Mouse (Mus musculus) kidney, embryonic 16.5 days (tissue): ENCODE measurements around the gene Prr12. TPM values are rescaled to one million over a fixed set of nuclear protein-coding genes. Genes with fewer than 3 reads are reported as not detected.
A peak's percentile ranks its signal among the peaks of the same experiment; 100 is the strongest.

ENCODE experiments used
- ATAC-seq: fragments of 200-750 bp; cut with Nextera tagmentation; 2 replicates; pipeline ENCODE4 v1.8.0; 2017; ENCODE audit warnings: moderate TSS enrichment; ENCODE audit not compliant: low FRiP score, low TSS enrichment
- H3K27ac ChIP-seq: fragments of 300-500 bp; sonication (generic); 2 replicates; pipeline ENCODE4 v1.5.1; 2014; ENCODE audit warnings: low read length
- H3K27me3 ChIP-seq: fragments of 300-500 bp; sonication (generic); 2 replicates; pipeline ENCODE4 v1.6.1; 2014; ENCODE audit warnings: low read length, control low read depth, mixed read lengths; ENCODE audit not compliant: insufficient read depth
- H3K36me3 ChIP-seq: fragments of 300-500 bp; sonication (generic); 2 replicates; pipeline ENCODE4 v1.6.1; 2014; ENCODE audit warnings: low read length, control low read depth, mixed read lengths; ENCODE audit not compliant: insufficient read depth
- H3K4me1 ChIP-seq: fragments of 300-500 bp; sonication (generic); 2 replicates; pipeline ENCODE4 v1.6.1; 2014; ENCODE audit warnings: low read length, control low read depth, mixed read lengths; ENCODE audit not compliant: insufficient read depth
- H3K4me2 ChIP-seq: fragments of 300-500 bp; sonication (generic); replicated peaks from 2 replicates; pipeline ENCODE4 v1.6.1; 2014; ENCODE audit warnings: low read depth, low read length
- H3K4me3 ChIP-seq: fragments of 300-500 bp; sonication (generic); 2 replicates; pipeline ENCODE4 v1.5.1; 2014; ENCODE audit warnings: mild to moderate bottlenecking, low read length
- H3K9ac ChIP-seq: fragments of 300-500 bp; sonication (generic); replicated peaks from 2 replicates; pipeline ENCODE4 v1.6.1; 2014; ENCODE audit warnings: low read length
- H3K9me3 ChIP-seq: fragments of 300-500 bp; sonication (generic); 2 replicates; pipeline ENCODE4 v1.6.1; 2016; ENCODE audit warnings: low read length, control low read depth
- WGBS: fragments of 180-500 bp; shearing (Covaris S2); extraction: QIAGEN DNeasy Blood & Tissue Kit; methylation state at CpG from one replicate; pipeline ENCODE4 v1.1.7; 2014; 5-methylcytosine and 5-hydroxymethylcytosine counted together
- polyA plus RNA-seq: library from polyadenylated mRNA; unstranded; fragments of >200 nt; fragmentation: Nextera tagmentation; extraction: Ambion mirVana; gene quantifications from 2 replicates; pipeline ENCODE4 v1.2.1, GENCODE M21; 2015

The Prr12 gene
- polyA plus RNA-seq, 1 experiment from 2014 or later = 12.9 TPM

DNA sequence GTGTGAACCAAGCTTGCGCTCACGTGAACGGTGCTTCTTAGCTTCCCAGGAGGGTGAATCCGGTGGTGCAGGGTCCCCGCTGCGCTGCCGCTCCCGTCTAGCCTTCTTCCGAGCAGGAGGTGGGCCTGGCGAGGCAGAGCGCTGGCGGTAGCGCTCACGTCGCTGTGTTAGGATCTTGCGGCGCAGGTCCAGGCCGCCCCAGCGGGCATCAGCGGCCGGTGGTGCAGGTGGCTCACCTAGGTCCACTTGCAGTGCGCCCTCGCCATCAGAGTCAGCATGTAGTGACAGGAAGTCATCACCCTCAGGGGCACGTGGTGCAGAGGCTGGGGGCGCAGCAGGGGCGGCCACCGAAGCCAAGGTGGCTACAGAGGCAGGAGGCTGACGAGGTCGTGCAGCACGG, 44.8 kb downstream of the Prr12 start:
- H3K9me3 ChIP-seq = no peaks in the 10 kb centered on the region
- no peak overlapping the region for H3K9ac ChIP-seq
- H3K36me3 ChIP-seq = peaks cover 94% of the 10 kb centered on the region
- ATAC-seq = no peak
- no peak overlapping the region for H3K4me3 ChIP-seq
- H3K27ac ChIP-seq = no peak overlapping the region
- no peak overlapping the region for H3K4me2 ChIP-seq
- H3K4me1 ChIP-seq = 0 out of 2 replicates have a peak, but pooled peaks cover 4% of the 10 kb centered on the region
- 95% methylated on average over 30 of the region's 30 CpGs for WGBS
- H3K27me3 ChIP-seq = no peaks in the 10 kb centered on the region

- H3K4me1 ChIP-seq = 0 out of 2 replicates have a peak, but pooled peaks cover 4% of the 10 kb centered on the region
- no peaks in the 10 kb centered on the region for H3K27me3 ChIP-seq
- WGBS = 92% methylated on average over 29 of the region's 29 CpGs
- no peak overlapping the region for H3K4me2 ChIP-seq
- H3K4me3 ChIP-seq = no peak overlapping the region
- no peak overlapping the region for H3K27ac ChIP-seq
- H3K9me3 ChIP-seq = no peaks in the 10 kb centered on the region
- peaks cover 94% of the 10 kb centered on the region for H3K36me3 ChIP-seq
- no peak for ATAC-seq
- H3K9ac ChIP-seq = no peak overlapping the region
Measured at GRCm38 (mm10) chr7:45007141-45007540, 45.5 kb downstream of the Prr12 start.

DNA sequence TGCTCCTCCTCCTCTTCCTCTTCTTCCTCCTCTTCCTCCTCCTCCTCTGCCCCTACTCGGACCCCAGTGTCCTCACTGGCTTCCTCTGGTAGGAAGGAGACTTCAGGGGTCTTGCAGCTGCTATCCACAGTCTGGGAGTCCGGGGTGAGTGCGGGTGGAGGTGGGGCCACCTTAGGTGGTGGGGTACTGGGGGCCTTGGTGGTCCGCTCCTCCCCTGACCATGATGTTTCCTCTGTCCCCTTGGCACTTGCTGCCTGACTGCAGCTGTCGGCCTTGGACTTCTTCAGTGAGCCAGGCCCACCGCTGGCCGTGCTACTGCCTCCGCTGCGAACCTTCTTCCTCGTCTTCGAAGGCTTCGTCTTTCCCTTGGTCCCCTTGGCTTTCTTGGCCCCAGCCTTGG, 46.2 kb downstream of the Prr12 start:
- Histone ChIP-seq H3K4me1 (0 out of 2 replicates have a peak, but pooled peaks cover 4% of the 10 kb centered on the region), H3K27me3 (no peaks in the 10 kb centered on the region), H3K4me2 (no peak overlapping the region), H3K36me3 (peaks cover 94% of the 10 kb centered on the region), H3K9ac (no peak overlapping the region), H3K27ac (no peak overlapping the region), H3K4me3 (no peak overlapping the region), H3K9me3 (no peaks in the 10 kb centered on the region)
- WGBS = 90% methylated on average over 12 of the region's 12 CpGs
- ATAC-seq = no peak

DNA sequence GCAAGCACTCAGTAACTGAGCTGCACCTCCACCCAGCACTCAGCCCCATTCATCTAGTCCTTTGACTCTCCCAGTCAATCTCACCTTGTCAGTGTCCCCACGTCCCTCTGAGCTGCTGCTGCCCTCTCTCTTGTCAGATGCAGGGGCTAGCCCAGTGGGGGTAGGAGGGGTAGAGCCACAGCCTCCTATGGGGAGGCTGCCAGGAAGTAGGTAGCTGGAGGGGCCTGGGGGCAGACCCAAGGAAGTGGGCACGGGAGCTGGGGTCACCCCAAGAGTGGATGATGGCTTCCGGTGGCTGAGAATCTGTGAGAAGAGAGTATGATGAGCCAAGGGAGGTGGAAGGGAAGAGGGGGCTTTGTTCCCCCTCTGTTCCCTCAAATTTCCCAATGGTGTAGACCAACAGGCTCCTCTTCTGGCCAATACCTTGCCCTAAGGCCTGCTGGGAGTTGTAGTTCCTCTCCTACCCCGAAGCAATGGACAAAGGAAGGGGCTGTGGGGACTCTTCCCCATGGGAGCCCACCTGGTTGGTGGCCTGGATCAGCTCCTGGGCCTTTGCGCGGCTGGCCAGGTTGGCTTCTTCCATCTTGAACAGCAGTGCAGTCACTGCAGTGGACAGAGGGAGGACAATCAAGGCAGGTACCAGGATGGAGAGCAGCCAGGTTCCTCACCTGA, 47.2 kb downstream of the Prr12 start:
- H3K4me1 ChIP-seq = peaks cover 8% of the 10 kb centered on the region
- no peaks in the 10 kb centered on the region for H3K9me3 ChIP-seq
- no peak for ATAC-seq

GRCm38 (mm10) chr7:45004546-45004945, 48.1 kb downstream of the Prr12 start:
- Histone ChIP-seq H3K36me3 (peaks cover 96% of the 10 kb centered on the region), H3K27me3 (no peaks in the 10 kb centered on the region), H3K27ac (peak overlapping the region; percentile 56), H3K9me3 (no peaks in the 10 kb centered on the region), H3K4me1 (peaks cover 17% of the 10 kb centered on the region), H3K4me3 (no peak overlapping the region), H3K4me2 (no peak overlapping the region), H3K9ac (no peak overlapping the region)
- ATAC-seq = no peak
- 36% methylated on average over 3 of the region's 3 CpGs for WGBS

More for the DNA sequence above, 47.2 kb downstream of the Prr12 start:
- Histone ChIP-seq H3K27ac (no peak overlapping the region), H3K4me3 (no peak overlapping the region), H3K27me3 (no peaks in the 10 kb centered on the region), H3K4me2 (no peak overlapping the region), H3K9ac (no peak overlapping the region), H3K36me3 (peaks cover 97% of the 10 kb centered on the region)
- WGBS = 90% methylated on average over 6 of the region's 6 CpGs

DNA sequence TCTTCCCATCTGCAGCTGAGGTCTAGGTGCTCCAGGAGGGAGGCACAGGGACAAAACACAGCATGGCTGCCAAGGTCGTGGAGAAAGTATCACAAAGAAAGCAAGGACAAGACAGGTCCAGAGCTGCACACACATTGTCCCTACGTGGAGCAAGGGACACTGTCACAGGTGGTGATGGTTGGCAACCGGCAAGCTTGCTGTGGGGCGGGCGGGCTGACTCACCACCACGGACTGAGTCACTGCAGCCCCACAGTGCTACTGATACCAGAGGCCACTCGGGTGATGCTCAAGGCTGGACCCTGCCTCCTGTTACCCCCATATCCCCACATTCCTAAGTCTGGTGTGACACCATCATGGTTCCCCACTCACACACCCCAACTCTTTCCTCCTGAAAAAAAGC, 50.2 kb downstream of the Prr12 start:
- no peak overlapping the region for H3K4me3 ChIP-seq
- H3K27ac ChIP-seq = no peak overlapping the region
- H3K36me3 ChIP-seq = peaks cover 75% of the 10 kb centered on the region
- no peak overlapping the region for H3K9ac ChIP-seq
- no peaks in the 10 kb centered on the region for H3K27me3 ChIP-seq
- WGBS = 87% methylated on average over 7 of the region's 7 CpGs
- H3K9me3 ChIP-seq = no peaks in the 10 kb centered on the region
- no peak overlapping the region for H3K4me2 ChIP-seq
- ATAC-seq = no peak
- H3K4me1 ChIP-seq = peaks cover 32% of the 10 kb centered on the region

GRCm38 (mm10) chr7:45000539-45001114, 52.1 kb downstream of the Prr12 start:
- H3K27ac ChIP-seq = peak overlapping the region; percentile 20; the same call in 1 of the 2 replicates
- H3K36me3 ChIP-seq = peaks cover 56% of the 10 kb centered on the region
- H3K4me3 ChIP-seq = no peak overlapping the region
- H3K27me3 ChIP-seq = no peaks in the 10 kb centered on the region
- 72% methylated on average over 21 of the region's 21 CpGs for WGBS
- H3K9me3 ChIP-seq = no peaks in the 10 kb centered on the region
- peaks cover 43% of the 10 kb centered on the region for H3K4me1 ChIP-seq
- ATAC-seq = no peak
- H3K9ac ChIP-seq = 0 out of 2 replicates have a peak overlapping the region, but pooled peaks have one; percentile 16
- no peak overlapping the region for H3K4me2 ChIP-seq

GRCm38 (mm10) chr7:44999753-45000152, 52.9 kb downstream of the Prr12 start:
- Histone ChIP-seq H3K36me3 (peaks cover 58% of the 10 kb centered on the region), H3K9me3 (no peaks in the 10 kb centered on the region), H3K27ac (0 out of 2 replicates have a peak overlapping the region, but pooled peaks have one; percentile 7), H3K9ac (peak overlapping the region; percentile 35), H3K4me3 (no peak overlapping the region; the same call in 1 of the 2 replicates), H3K4me2 (0 out of 2 replicates have a peak overlapping the region, but pooled peaks have one; percentile 16), H3K4me1 (peaks cover 44% of the 10 kb centered on the region), H3K27me3 (no peaks in the 10 kb centered on the region)
- ATAC-seq = no peak
- 51% methylated on average over 11 of the region's 11 CpGs for WGBS

GRCm38 (mm10) chr7:44998501-44998955, 54.2 kb downstream of the Prr12 start, which contains the start of gene Bcl2l12:
Gene Bcl2l12 (minus strand): TSS chr7:44998712.
- H3K4me3 ChIP-seq = peak within 1 kb of the TSS; percentile 89
- no peaks in the 10 kb centered on the region for H3K27me3 ChIP-seq
- no peaks in the 10 kb centered on the region for H3K9me3 ChIP-seq
- H3K27ac ChIP-seq = peak within 1 kb of the TSS; percentile 95
- H3K36me3 ChIP-seq = peaks cover 58% of the 10 kb centered on the region
- peak within 1 kb of the TSS; percentile 92 for H3K9ac ChIP-seq
- H3K4me2 ChIP-seq = peak within 1 kb of the TSS; percentile 96
- ATAC-seq = 0 out of 2 replicates have a peak, but pooled peaks have one; percentile 5
- peaks cover 40% of the 10 kb centered on the region for H3K4me1 ChIP-seq
- under 1% methylated on average over 18 of the region's 18 CpGs for WGBS
